Comparison of ENCODE assay signal across 9 mouse cellular contexts in the genomic region with DNA sequence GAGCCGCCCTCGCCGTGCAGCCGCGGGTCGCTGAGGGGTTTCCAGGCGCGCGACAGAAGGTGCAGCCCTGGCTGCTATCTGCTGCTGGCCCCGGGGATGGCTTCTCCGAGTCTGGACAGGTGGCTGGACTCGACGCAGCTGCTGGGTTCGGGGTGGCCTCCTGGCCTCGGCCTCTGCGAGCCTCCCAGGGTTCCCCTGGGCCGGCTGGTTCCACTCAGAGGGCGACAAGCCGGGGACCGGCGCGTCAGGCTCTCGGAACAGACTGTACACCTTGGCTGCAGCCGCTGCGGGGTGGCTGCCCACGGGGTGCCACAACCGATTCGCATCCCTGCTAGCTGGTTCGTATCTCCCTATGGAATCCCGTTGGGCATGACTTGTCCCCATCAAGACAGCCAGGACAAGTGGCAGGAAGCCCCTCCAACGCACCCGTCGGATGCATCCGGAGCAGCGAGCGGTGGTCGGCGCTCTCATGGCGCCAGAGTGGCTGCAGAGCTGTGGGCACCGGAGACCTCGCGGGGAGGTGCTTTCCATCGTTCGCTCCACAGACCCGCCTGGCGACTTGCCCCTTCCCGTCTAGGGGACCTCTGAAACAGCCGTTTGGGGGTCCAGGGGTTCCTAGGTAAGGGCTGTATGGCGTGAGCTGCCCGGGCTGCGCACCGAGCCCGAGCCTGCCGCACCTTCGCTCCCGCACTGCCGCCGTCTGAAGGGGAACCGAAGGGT. TPM values are rescaled to one million over a fixed set of nuclear protein-coding genes. Genes with fewer than 3 reads are reported as not detected.
A peak's percentile ranks its signal among the peaks of the same experiment; 100 is the strongest.
DNase-seq lines count a peak whose midpoint lies in the region; ATAC-seq and TF ChIP-seq lines count a peak whose summit lies in the region.
"Had no signal": no experiment of that assay in that cellular context is flagged by ENCODE, and none has a peak within 500 bp of the region (broad histone marks: within the 10 kb centered on the region; RNA-seq: fewer than 3 reads in every experiment).

No protein-coding gene starts in this region.

- no peak overlapping the region for H3K27ac ChIP-seq in testis, adult 2 months (ENCODE audit: control insufficient read depth, insufficient read depth, low read depth, low read length)
- H3K27ac ChIP-seq in hindbrain, embryonic 16.5 days (ENCODE audit: low read depth, low read length), result no peak overlapping the region
- no peak overlapping the region for H3K27ac ChIP-seq in midbrain, postnatal 0 days (ENCODE audit: low read depth, low read length)

- H3K4me3 ChIP-seq in testis, adult 2 months (ENCODE audit: control insufficient read depth, low read depth, low read length), result peak overlapping the region; percentile 82
- H3K4me3 ChIP-seq in hindbrain, embryonic 16.5 days (ENCODE audit: low read length), result peak overlapping the region; percentile 24
- peak overlapping the region; percentile 18 for H3K4me3 ChIP-seq in midbrain, postnatal 0 days (ENCODE audit: low read depth, low read length)

- no peaks in the 10 kb centered on the region for H3K36me3 ChIP-seq in testis, adult 2 months (ENCODE audit: control insufficient read depth, insufficient read depth, low read length)
- H3K36me3 ChIP-seq in hindbrain, embryonic 16.5 days (ENCODE audit: control insufficient read depth, insufficient read depth, low read length), result no peaks in the 10 kb centered on the region
- H3K36me3 ChIP-seq in midbrain, postnatal 0 days (ENCODE audit: insufficient read depth, low read length), result no peaks in the 10 kb centered on the region

- peak; percentile 6; the same call in 1 of the 2 replicates for ATAC-seq in hindbrain, embryonic 16.5 days
- no peak for ATAC-seq in midbrain, postnatal 0 days (ENCODE audit: low FRiP score)
- ATAC-seq in granulocyte monocyte progenitor cell, adult 5-6 weeks (replicated peaks; ENCODE audit: poor library complexity, severe bottlenecking), result no peak

- TF ChIP-seq CTCF in testis, adult 2 months (IDR thresholded peaks at IDR 0.05; ENCODE audit: control insufficient read depth, insufficient read depth, insufficient replicate concordance, low read depth, low read length), result no peak
- TF ChIP-seq CTCF in midbrain, postnatal 0 days (IDR thresholded peaks at IDR 0.05), result no peak

- peaks cover 13% of the 10 kb centered on the region for H3K4me1 ChIP-seq in testis, adult 2 months (ENCODE audit: control insufficient read depth, insufficient read depth, low read length)
- H3K4me1 ChIP-seq in hindbrain, embryonic 16.5 days (ENCODE audit: control insufficient read depth, insufficient read depth, low read depth, low read length), result peaks cover 9% of the 10 kb centered on the region
- H3K4me1 ChIP-seq in midbrain, postnatal 0 days (ENCODE audit: insufficient read depth, low read length), result no peaks in the 10 kb centered on the region

- H3K4me2 ChIP-seq in hindbrain, embryonic 16.5 days (ENCODE audit: low read length), result peak overlapping the region; percentile 45
- H3K4me2 ChIP-seq in midbrain, postnatal 0 days (ENCODE audit: low read depth, low read length, poor library complexity, severe bottlenecking), result peak overlapping the region; percentile 40

- under 1% methylated on average over 54 of the region's 59 CpGs for WGBS in hindbrain, embryonic 16.5 days
- 3% methylated on average over 55 of the region's 59 CpGs for WGBS in midbrain, postnatal 0 days

- H3K9ac ChIP-seq in hindbrain, embryonic 16.5 days (ENCODE audit: low read depth, low read length), result no peak overlapping the region
- no peak overlapping the region for H3K9ac ChIP-seq in midbrain, postnatal 0 days (replicated peaks; ENCODE audit: low read length, poor library complexity, severe bottlenecking)

- peak; percentile 40 for DNase-seq in adrenal gland, postnatal 10 days
- DNase-seq in adrenal gland, postnatal 25 days, result no peak
- DNase-seq in testis, postnatal 10 days (ENCODE audit: low spot score), result no peak
- DNase-seq in midbrain, postnatal 0 days (ENCODE audit: low spot score), result no peak
- DNase-seq in MN1 (ENCODE audit: low spot score), result no peak

- no peaks in the 10 kb centered on the region for H3K27me3 ChIP-seq in testis, adult 2 months (ENCODE audit: control insufficient read depth, insufficient read depth, low read length)
- H3K27me3 ChIP-seq in hindbrain, embryonic 16.5 days (replicated peaks; ENCODE audit: control insufficient read depth, insufficient read depth, low read length), result peaks cover 38% of the 10 kb centered on the region
- H3K27me3 ChIP-seq in midbrain, postnatal 0 days (ENCODE audit: insufficient read depth, low read length), result peaks cover 55% of the 10 kb centered on the region

- no peaks in the 10 kb centered on the region; the same call in 1 of the 2 replicates for H3K9me3 ChIP-seq in hindbrain, embryonic 16.5 days (ENCODE audit: control insufficient read depth, low read length)
- no peaks in the 10 kb centered on the region for H3K9me3 ChIP-seq in midbrain, postnatal 0 days (ENCODE audit: low read length)

- TF ChIP-seq POLR2A in testis, adult 2 months (IDR thresholded peaks at IDR 0.05; ENCODE audit: control insufficient read depth, low read depth, low read length), result no peak

RNA-seq across cellular contexts. Expression of gene Ltbp2, which starts 0.4 kb away (rescaled TPM):
- 10 to 100 TPM; 11.4 to 13.6 TPM for total RNA-seq in adrenal gland, postnatal 10 days (2021)
- 3.9 and 4.8 TPM in 2 replicates for total RNA-seq in adrenal gland, postnatal 25 days (2021)
- polyA plus RNA-seq in testis, adult 2 months (2012; rRNA removed), result 2.1 and 3.7 TPM in 2 replicates
- polyA plus RNA-seq in hindbrain, embryonic 16.5 days (2015; fragmentation: Nextera tagmentation; extraction: Ambion mirVana), result 0.20 and 0.31 TPM in 2 replicates
- 0.28 and 4.0 TPM in 2 replicates for total RNA-seq in midbrain, postnatal 0 days (2014; rRNA removed)
- 0.10 and 0.14 TPM in 2 replicates for polyA plus RNA-seq in midbrain, postnatal 0 days (2015; fragmentation: Nextera tagmentation; extraction: Ambion mirVana)
- total RNA-seq in granulocyte monocyte progenitor cell, adult 5-6 weeks (2014; fragmentation: Nextera tagmentation), result not detected in 2 replicates
- not detected in 2 replicates for total RNA-seq in granulocyte monocyte progenitor cell, adult 5-6 weeks (2017)
- total RNA-seq: hematopoietic stem cell, adult 5-6 weeks had no signal

Comparison
In these comparisons a context has a peak if more than half of its experiments do, and no peak if none do; other contexts are left out.
1. H3K4me3 ChIP-seq: peak in every context shown above with its lines; median percentile 82 in testis, adult 2 months; 24 in hindbrain, embryonic 16.5 days; 18 in midbrain, postnatal 0 days.